Mouse (Mus musculus) MEL (cell line): ENCODE results near the gene Isca1. TPM values are rescaled to one million over a fixed set of nuclear protein-coding genes. Genes with fewer than 3 reads are reported as not detected.
A peak's percentile ranks its signal among the peaks of the same experiment; 100 is the strongest.
"Not testable (repeated sequence)": the region's sequence is repeated elsewhere in the genome, so short reads cannot be mapped to it uniquely, and the experiment has no call there.

Experiments used
- DNase-seq: peaks from one replicate; pipeline ENCODE4 v3.0.0; 2011; ENCODE audit warnings: low read depth, low spot score
- H3K27ac ChIP-seq: 2 replicates; pipeline ENCODE4 v1.5.1; 2012; ENCODE audit warnings: low read depth, mild to moderate bottlenecking, control low read depth, low read length, moderate library complexity; ENCODE audit not compliant: control insufficient read depth
- H3K27me3 ChIP-seq, 2 experiments: fragments of 150-350 bp in 1 of 2; sonication (generic) in 1 of 2; 2 replicates each; pipeline ENCODE4 v1.6.1; 2012; ENCODE audit warnings: low read length in 2 of 2, mild to moderate bottlenecking in 2 of 2, improper control_type of control experiment in 1 of 2, moderate library complexity in 1 of 2; ENCODE audit not compliant: insufficient read depth in 2 of 2, control insufficient read depth in 1 of 2
- H3K36me3 ChIP-seq, 2 experiments: 2 replicates each; pipeline ENCODE4 v1.6.1; 2012 to 2014; ENCODE audit warnings: low read length in 2 of 2, improper control_type of control experiment in 1 of 2, inconsistent platforms in 1 of 2, mild to moderate bottlenecking in 1 of 2; ENCODE audit not compliant: insufficient read depth in 2 of 2, control insufficient read depth in 1 of 2
- H3K4me1 ChIP-seq, 2 experiments: fragments of 150-350 bp in 1 of 2; sonication (generic) in 1 of 2; 2 replicates each; pipeline ENCODE4 v1.6.1; 2012; ENCODE audit warnings: low read length in 2 of 2, improper control_type of control experiment in 1 of 2, mild to moderate bottlenecking in 1 of 2; ENCODE audit not compliant: insufficient read depth in 2 of 2, control insufficient read depth in 1 of 2
- H3K4me3 ChIP-seq, 2 experiments: fragments of 150-350 bp in 1 of 2; sonication (generic) in 1 of 2; 2 replicates each; pipeline ENCODE4 v1.5.1; 2012; ENCODE audit warnings: low read depth in 2 of 2, low read length in 2 of 2, mild to moderate bottlenecking in 2 of 2, moderate library complexity in 2 of 2, control low read depth in 1 of 2, improper control_type of control experiment in 1 of 2; ENCODE audit not compliant: control insufficient read depth in 1 of 2, insufficient read depth in 1 of 2
- H3K79me2 ChIP-seq: 2 replicates; pipeline ENCODE4 v1.6.1; 2012; ENCODE audit warnings: mild to moderate bottlenecking, low read length, moderate library complexity; ENCODE audit not compliant: control insufficient read depth, poor library complexity, insufficient read depth
- H3K9ac ChIP-seq: 2 replicates; pipeline ENCODE4 v1.6.1; 2012; ENCODE audit warnings: low read depth, mild to moderate bottlenecking, control low read depth, low read length, moderate library complexity; ENCODE audit not compliant: control insufficient read depth, poor library complexity, severe bottlenecking
- H3K9me3 ChIP-seq: fragments of 150-350 bp; sonication (generic); replicated peaks from 2 replicates; pipeline ENCODE4 v1.6.1; 2012; ENCODE audit warnings: mild to moderate bottlenecking, low read length, improper control_type of control experiment, moderate library complexity; ENCODE audit not compliant: insufficient read depth
- BHLHE40 ChIP-seq: IDR thresholded peaks from 2 replicates; pipeline ENCODE4 v1.6.1; 2012; ENCODE audit warnings: low read depth, mild to moderate bottlenecking, inconsistent platforms, low read length, improper control_type of control experiment, borderline replicate concordance
- CTCF ChIP-seq, 3 experiments: IDR thresholded peaks in 2 of 3; conservative IDR thresholded peaks in 1 of 3; 2 replicates each; pipeline ENCODE4 v1.5.1; 2011 to 2012; ENCODE audit warnings: low read length in 3 of 3, low read depth in 2 of 3, mild to moderate bottlenecking in 2 of 3, improper control_type of control experiment in 1 of 3, inconsistent platforms in 1 of 3, mixed read lengths in 1 of 3, moderate library complexity in 1 of 3; ENCODE audit not compliant: control insufficient read depth in 1 of 3, insufficient read depth in 1 of 3, poor library complexity in 1 of 3, severe bottlenecking in 1 of 3
- ELF1 ChIP-seq: IDR thresholded peaks from 2 replicates; pipeline ENCODE4 v1.6.1; 2014; ENCODE audit warnings: low read depth, mild to moderate bottlenecking, inconsistent platforms, low read length, improper control_type of control experiment, moderate library complexity
- EP300 ChIP-seq, 2 experiments: IDR thresholded peaks; 2 replicates each; pipeline ENCODE4 v1.6.1; 2011; ENCODE audit warnings: improper control_type of control experiment in 2 of 2, low read length in 2 of 2, low read depth in 1 of 2, mild to moderate bottlenecking in 1 of 2
- KAT2A ChIP-seq: conservative IDR thresholded peaks from 2 replicates; pipeline ENCODE4 v1.6.1; 2012; ENCODE audit warnings: low read depth, low read length, improper control_type of control experiment, inconsistent platforms
- MEF2A ChIP-seq: IDR thresholded peaks from 2 replicates; pipeline ENCODE4 v1.6.1; 2014; ENCODE audit warnings: low read depth, mild to moderate bottlenecking, inconsistent platforms, low read length, improper control_type of control experiment; ENCODE audit not compliant: poor library complexity, insufficient replicate concordance, severe bottlenecking; ENCODE audit errors: extremely low read depth
- NRF1 ChIP-seq: IDR thresholded peaks from 2 replicates; pipeline ENCODE4 v1.6.1; 2014; ENCODE audit warnings: low read depth, mild to moderate bottlenecking, inconsistent platforms, low read length, improper control_type of control experiment, moderate library complexity; ENCODE audit not compliant: poor library complexity, insufficient read depth, severe bottlenecking
- POLR2A ChIP-seq, 2 experiments: IDR thresholded peaks; 2 replicates each; pipeline ENCODE4 v1.6.1; 2011 to 2012; ENCODE audit warnings: low read length in 2 of 2, mild to moderate bottlenecking in 2 of 2, control low read depth in 1 of 2, improper control_type of control experiment in 1 of 2, low read depth in 1 of 2, moderate library complexity in 1 of 2; ENCODE audit not compliant: control insufficient read depth in 1 of 2, insufficient read depth in 1 of 2, poor library complexity in 1 of 2
- POLR2AphosphoS2 ChIP-seq: IDR thresholded peaks from 2 replicates; pipeline ENCODE4 v1.6.1; 2011; ENCODE audit warnings: low read length, improper control_type of control experiment
- RAD21 ChIP-seq: IDR thresholded peaks from 2 replicates; pipeline ENCODE4 v1.6.1; 2011; ENCODE audit warnings: mild to moderate bottlenecking, low read depth, low read length, improper control_type of control experiment
- SMC3 ChIP-seq: IDR thresholded peaks from 2 replicates; pipeline ENCODE4 v1.6.1; 2011; ENCODE audit warnings: low read depth, low read length, improper control_type of control experiment
- TAL1 ChIP-seq: IDR thresholded peaks from 2 replicates; pipeline ENCODE4 v1.6.1; 2012; ENCODE audit warnings: mild to moderate bottlenecking, inconsistent platforms, low read length, moderate library complexity, mixed read lengths
- TBP ChIP-seq: IDR thresholded peaks from 2 replicates; pipeline ENCODE4 v1.8.0; 2011; ENCODE audit warnings: low read depth, low read length, improper control_type of control experiment
- ZC3H11A ChIP-seq: IDR thresholded peaks from 2 replicates; pipeline ENCODE4 v1.6.1; 2012; ENCODE audit warnings: low read depth, mild to moderate bottlenecking, inconsistent platforms, low read length, improper control_type of control experiment
- ZMIZ1 ChIP-seq: IDR thresholded peaks from 2 replicates; pipeline ENCODE4 v1.6.1; 2012; ENCODE audit warnings: low read depth, mild to moderate bottlenecking, inconsistent platforms, low read length, improper control_type of control experiment, moderate library complexity
- ZNF384 ChIP-seq: IDR thresholded peaks from 2 replicates; pipeline ENCODE4 v1.6.1; 2012; ENCODE audit warnings: low read depth, mild to moderate bottlenecking, inconsistent platforms, low read length, improper control_type of control experiment
- polyA plus RNA-seq, 2 experiments: library from polyadenylated mRNA; stranded (reverse) in 1 of 2; unstranded in 1 of 2; fragments of >175 nt in 1 of 2; fragments of >200 nt in 1 of 2; gene quantifications; 2 replicates each; pipeline versions ENCODE4 v1.2.1 to v1.2.4; 2012; ENCODE audit warnings: low replicate concordance in 2 of 2, low read depth in 1 of 2; ENCODE audit not compliant: insufficient read length in 2 of 2, insufficient read depth in 1 of 2, missing spikeins in 1 of 2
- total RNA-seq: library from RNA; depleted of rRNA; stranded (reverse); fragments of 300-350 nt; gene quantifications from 2 replicates; pipeline ENCODE4 v1.2.3, GENCODE M21; 2012

Gene Isca1
- total and polyA plus RNA-seq, 3 experiments, result 31.2 to 76.3 (median 63.5) TPM

- DNase-seq, result no peak
- H3K27me3 ChIP-seq, result no peaks in the 10 kb centered on the region
- H3K9me3 ChIP-seq, result no peaks in the 10 kb centered on the region
- no peak within 1 kb of the TSS for H3K4me3 ChIP-seq
- H3K27ac ChIP-seq, result no peak within 1 kb of the TSS
- H3K79me2 ChIP-seq, result no peaks in the 10 kb centered on the region
- no peak within 1 kb of the TSS for H3K9ac ChIP-seq
- H3K4me1 ChIP-seq, result no peaks in the 10 kb centered on the region
- no peak for TF ChIP-seq POLR2A (IDR thresholded peaks at IDR 0.05; ENCODE audit: control insufficient read depth in 1 of 2, insufficient read depth in 1 of 2, low read depth in 1 of 2, low read length in 2 of 2, poor library complexity in 1 of 2)
- no peak for TF ChIP-seq BHLHE40
- TF ChIP-seq ELF1, result no peak
- no peak for TF ChIP-seq MEF2A
- TF ChIP-seq EP300 (IDR thresholded peaks at IDR 0.05; ENCODE audit: low read depth in 1 of 2, low read length in 2 of 2), result no peak
- no peak for TF ChIP-seq POLR2AphosphoS2
- no peak for TF ChIP-seq TAL1
- TF ChIP-seq ZMIZ1, result no peak
- TF ChIP-seq KAT2A, result no peak
- TF ChIP-seq NRF1, result no peak
- TF ChIP-seq ZNF384, result no peak
- H3K36me3 ChIP-seq, result peaks cover 0 to 56% of the 10 kb centered on the region in 2 experiments; a peak in 2 of 4 replicates
These were observed 12.5 kb upstream of the Isca1 start, which contains the start of gene Gm49354 for GRCm38 (mm10) chr13:59782145-59782544. TSS of gene Gm49354 (minus strand) at chr13:59782245.

- H3K4me1 ChIP-seq, H3K9me3 ChIP-seq, H3K27me3 ChIP-seq, H3K79me2 ChIP-seq, H3K27ac ChIP-seq, H3K9ac ChIP-seq, H3K4me3 ChIP-seq: not testable (repeated sequence)
- TF ChIP-seq SMC3, result peak; percentile 19; the same call in 1 of the 2 replicates
- TF ChIP-seq ZC3H11A, result peak; percentile 21; the same call in 1 of the 2 replicates
- peak; percentile 30 for TF ChIP-seq RAD21
- TF ChIP-seq CTCF (IDR thresholded peaks at IDR 0.05 in 2 of 3, conservative IDR thresholded peaks at IDR 0.05 in 1 of 3; ENCODE audit: control insufficient read depth in 1 of 3, insufficient read depth in 1 of 3, low read depth in 2 of 3, low read length in 3 of 3, poor library complexity in 1 of 3, severe bottlenecking in 1 of 3), result peak in 2 of 3 experiments; percentile 18 to 53; a peak in 2 of 6 replicates
- TF ChIP-seq ZNF384, result peak; percentile 88
- TF ChIP-seq TBP, result 0 out of 2 replicates have a peak, but pooled peaks have one; percentile 19
- H3K36me3 ChIP-seq, result peaks cover 0 to 49% of the 10 kb centered on the region in 2 experiments; a peak in 2 of 4 replicates
- peak; percentile 44 for DNase-seq
These were observed 10.2 kb upstream of the Isca1 start for GRCm38 (mm10) chr13:59779744-59780264.
